Mouse (Mus musculus) ES-Bruce4 (cell line): Measurements from ENCODE around the gene Dnajc5.

Experiments used
- CTCF ChIP-seq: IDR thresholded peaks from one replicate; pipeline ENCODE4 v1.8.1; 2011; ENCODE audit warnings: low read depth, low read length
- EP300 ChIP-seq: IDR thresholded peaks from 2 replicates; pipeline ENCODE4 v1.6.1; 2011; ENCODE audit warnings: low read depth, low read length; ENCODE audit not compliant: insufficient read depth
- POLR2A ChIP-seq: IDR thresholded peaks from one replicate; pipeline ENCODE4 v1.8.1; 2011; ENCODE audit warnings: low read length; ENCODE audit not compliant: insufficient read depth

- TF ChIP-seq CTCF (no peak), POLR2A (no peak), EP300 (no peak)
Measured at GRCm38 (mm10) chr2:181574921-181575545, 54.7 kb downstream of the Dnajc5 start.
